Mouse (Mus musculus): ENCODE data around the gene Hdac9.
"Not testable (repeated sequence)": the region's sequence is repeated elsewhere in the genome, so short reads cannot be mapped to it uniquely, and the experiment has no call there.

Gene Hdac9

GRCm38 (mm10) chr12:34091851-34092250 lies 825.0 kb downstream of the Hdac9 start:
- DNase-seq (ENCODE audit: low read depth, low spot score) = no peak

GRCm38 (mm10) chr12:34087292-34087942 lies 829.5 kb downstream of the Hdac9 start:
- no peak for DNase-seq (ENCODE audit: low read depth, low spot score)

GRCm38 (mm10) chr12:34076981-34077380 lies 839.9 kb downstream of the Hdac9 start:
- DNase-seq (ENCODE audit: low read depth, low spot score) = no peak

- no peak for DNase-seq (ENCODE audit: low read depth, low spot score)
Measured at GRCm38 (mm10) chr12:34075805-34076509, 840.9 kb downstream of the Hdac9 start.

- no peak for DNase-seq (ENCODE audit: low read depth, low spot score)
Measured at GRCm38 (mm10) chr12:34052508-34052907, 864.4 kb downstream of the Hdac9 start.

- DNase-seq (ENCODE audit: low read depth, low spot score) = no peak
Measured at GRCm38 (mm10) chr12:34052036-34052435, 864.9 kb downstream of the Hdac9 start.

GRCm38 (mm10) chr12:34051112-34051511 lies 865.8 kb downstream of the Hdac9 start:
- no peak for DNase-seq (ENCODE audit: low read depth, low spot score)

GRCm38 (mm10) chr12:34040949-34041348 lies 875.9 kb downstream of the Hdac9 start:
- no peak for DNase-seq (ENCODE audit: low read depth, low spot score)

- no peak for DNase-seq (ENCODE audit: low read depth, low spot score)
Measured at GRCm38 (mm10) chr12:34040061-34040460, 876.8 kb downstream of the Hdac9 start.

- DNase-seq (ENCODE audit: low read depth, low spot score) = not testable (repeated sequence)
Measured at GRCm38 (mm10) chr12:34009796-34010195, 907.1 kb downstream of the Hdac9 start.
